Mouse (Mus musculus) neutrophil, adult 5-6 weeks (primary cell): ENCODE results near the gene Ass1. TPM values are rescaled to one million over a fixed set of nuclear protein-coding genes. Genes with fewer than 3 reads are reported as not detected.

ENCODE experiments used
- ATAC-seq: fragments of 151-379, 151-347 bp; 2 replicates; pipeline ENCODE4 v1.8.0; 2017; ENCODE audit warnings: mild to moderate bottlenecking, moderate TSS enrichment; ENCODE audit not compliant: insufficient number of reproducible peaks, poor library complexity, low FRiP score, severe bottlenecking; ENCODE audit errors: extremely low read depth
- total RNA-seq: library from RNA; stranded (forward); fragments of 200-1000 nt; gene quantifications from 2 replicates; pipeline ENCODE4 v1.2.3, GENCODE M21; 2017

Ass1 gene
- total RNA-seq, 1 experiment from 2014 or later = 10.6 TPM

DNA sequence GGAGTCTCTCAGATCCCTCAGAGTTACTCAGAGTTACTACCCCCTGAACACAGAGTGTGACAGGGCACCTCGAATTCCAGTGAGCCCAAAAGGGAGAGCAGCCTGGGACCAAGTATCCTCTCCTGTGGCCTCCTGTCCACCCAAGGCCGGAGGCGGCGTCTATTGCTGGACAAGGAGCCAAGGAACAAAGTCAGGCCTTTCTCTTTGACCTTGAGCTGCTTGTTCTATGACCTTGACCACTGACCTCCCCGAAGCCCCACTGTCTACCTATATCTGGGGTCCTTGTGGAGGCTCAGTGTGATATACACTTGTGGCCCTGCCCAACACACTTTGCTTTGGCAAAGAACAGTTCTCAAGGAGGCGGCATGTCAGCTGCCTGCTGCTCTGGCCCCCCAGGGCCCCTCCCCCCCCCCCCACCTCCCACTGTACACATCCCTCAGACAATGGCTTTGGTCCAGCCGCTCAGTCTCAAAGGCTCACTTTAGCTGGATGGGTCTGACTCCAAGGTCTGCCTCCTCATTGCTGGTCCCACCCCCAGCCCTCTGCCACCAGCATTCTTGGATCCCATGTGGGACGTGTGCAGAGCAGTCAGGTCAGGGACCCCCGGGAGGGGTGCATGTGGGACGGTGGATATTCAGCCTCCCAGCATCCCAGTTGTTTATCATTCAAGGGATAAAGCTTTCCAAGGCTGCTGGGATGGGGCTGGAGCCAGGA lies 6.3 kb downstream of the Ass1 start:
- ATAC-seq = no peak

DNA sequence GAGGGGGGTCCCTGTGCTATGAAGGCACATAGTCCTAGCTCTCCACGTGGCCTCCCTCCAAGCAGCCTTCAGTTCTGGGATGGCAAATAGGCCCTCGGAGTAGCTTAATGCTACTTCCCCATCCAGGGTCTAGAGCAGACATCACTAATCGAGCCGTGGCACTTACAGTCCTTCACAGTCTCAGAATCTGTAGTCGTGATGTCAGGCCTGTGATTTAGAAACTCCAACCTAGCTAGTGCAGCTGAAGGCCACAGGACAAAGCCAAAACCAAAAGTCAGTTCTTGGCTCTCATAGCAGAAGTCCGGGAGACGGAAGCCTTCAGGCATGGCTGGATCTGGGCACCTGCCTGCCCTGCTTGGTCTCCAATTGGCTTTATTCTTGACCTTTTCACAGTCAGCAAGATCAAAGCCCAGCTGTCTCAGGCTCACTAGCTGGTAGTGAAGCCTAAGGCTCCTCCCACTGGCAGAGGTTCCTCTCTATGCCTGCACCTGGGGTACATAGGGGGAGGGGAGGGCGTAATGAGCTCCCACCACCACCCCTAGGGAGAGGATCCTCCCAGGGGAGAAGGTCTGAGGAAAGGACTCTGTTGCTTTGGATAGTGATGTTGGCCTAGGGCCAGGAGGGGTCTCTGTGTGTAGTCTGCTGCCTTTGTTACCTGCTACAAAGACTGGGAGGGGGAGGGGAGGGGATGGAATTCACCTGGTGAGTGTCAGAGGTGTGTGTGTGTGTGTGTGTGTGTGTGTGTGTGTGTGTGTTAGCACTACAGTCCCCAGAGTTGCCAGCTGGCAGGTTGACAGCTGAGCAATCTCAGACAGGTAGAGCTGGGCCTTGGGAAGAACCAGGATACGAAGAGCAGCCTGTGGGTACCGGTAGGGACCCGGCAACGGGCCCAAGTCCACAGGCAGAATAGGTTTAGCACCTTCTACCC lies 7.5 kb downstream of the Ass1 start:
- ATAC-seq = no peak

DNA sequence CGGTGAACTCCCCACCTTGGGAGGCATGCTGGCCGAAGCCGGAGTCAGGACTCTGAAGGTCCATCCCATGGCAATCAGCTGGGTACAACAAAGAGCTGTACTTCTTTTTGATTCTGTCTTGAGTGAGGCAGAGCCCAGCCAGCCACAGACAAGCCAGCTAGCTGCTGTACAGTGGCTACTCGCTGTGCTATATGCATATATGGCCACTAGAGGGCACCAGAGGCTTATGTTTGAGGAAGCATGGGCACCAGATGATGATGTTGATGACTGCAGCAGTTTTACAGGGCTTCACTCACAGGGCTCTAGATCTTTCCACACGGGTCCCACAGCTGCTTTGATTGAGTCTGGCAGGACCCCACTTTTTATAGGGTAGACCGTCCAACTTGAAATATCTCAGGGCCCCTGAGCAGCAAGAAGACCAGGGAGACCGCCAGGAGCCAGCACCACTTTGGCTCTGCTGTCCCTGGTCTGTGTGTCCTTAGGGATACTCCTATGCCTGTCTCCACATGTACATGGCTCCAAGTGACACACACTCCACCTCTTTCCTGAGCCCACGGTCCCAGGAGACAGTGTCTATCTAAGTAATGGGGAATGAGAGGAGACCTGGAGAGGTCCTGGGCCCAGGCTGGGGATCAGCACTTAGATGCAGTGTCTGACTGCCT lies 13.0 kb downstream of the Ass1 start:
- ATAC-seq = peak; percentile 67

DNA sequence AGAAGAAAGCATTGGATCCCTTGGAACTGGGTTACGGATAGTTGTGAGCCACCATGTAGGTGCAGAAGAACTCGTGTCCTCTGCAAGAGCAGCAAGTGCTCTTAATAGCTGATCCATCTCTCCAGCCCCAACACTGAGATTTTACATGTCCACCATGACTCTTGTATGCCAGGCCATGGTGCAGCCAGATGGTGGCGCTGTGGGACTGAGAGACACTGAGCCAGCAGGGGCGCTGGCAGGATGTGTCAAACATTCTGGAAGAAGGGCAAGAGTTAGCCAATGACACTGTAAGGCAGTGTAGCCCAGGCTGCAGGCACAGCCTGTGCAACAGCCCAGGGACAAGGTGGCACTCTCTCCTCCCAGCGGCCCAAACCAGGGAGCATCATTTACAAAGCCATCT lies 14.2 kb downstream of the Ass1 start:
- ATAC-seq = no peak

DNA sequence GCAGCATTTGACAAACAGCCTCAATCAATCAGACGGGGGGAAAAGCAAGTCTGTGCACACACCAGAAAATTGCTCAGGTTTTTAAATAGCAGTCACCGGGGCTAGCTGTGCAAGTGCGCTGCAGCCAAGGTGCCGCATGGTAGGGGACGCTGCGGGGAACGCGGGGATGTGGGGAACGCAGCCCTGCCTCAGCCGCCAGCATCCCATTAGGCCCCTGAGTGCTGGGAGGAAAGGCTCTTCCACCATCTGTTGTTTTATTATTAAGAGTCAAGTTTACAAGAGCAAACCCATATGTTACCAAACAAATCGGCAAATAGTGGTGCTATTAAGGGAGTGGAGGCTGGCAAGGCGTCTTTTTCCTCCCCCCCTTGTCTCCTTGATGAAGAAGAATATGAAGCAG lies 19.2 kb downstream of the Ass1 start:
- ATAC-seq = no peak

DNA sequence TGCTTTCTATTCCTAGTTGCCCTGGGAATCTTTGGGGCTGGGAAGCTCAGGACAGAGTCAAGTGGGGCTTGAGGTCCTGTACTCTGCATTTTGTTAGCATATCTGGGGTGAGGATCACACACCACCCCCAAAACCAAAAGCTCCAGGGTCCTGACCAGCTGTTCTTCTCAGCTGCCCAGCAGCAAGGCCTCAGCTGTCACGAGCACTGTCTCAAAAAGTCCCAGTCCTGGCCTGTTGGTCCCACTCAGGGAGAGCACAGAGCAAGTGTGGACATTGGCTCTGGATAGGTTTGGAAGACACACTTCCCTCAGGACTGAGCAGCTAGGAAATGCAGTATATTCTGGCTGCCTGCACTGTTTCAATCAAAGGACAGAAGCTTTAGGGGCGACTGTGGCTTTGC lies 20.5 kb downstream of the Ass1 start:
- ATAC-seq = no peak

DNA sequence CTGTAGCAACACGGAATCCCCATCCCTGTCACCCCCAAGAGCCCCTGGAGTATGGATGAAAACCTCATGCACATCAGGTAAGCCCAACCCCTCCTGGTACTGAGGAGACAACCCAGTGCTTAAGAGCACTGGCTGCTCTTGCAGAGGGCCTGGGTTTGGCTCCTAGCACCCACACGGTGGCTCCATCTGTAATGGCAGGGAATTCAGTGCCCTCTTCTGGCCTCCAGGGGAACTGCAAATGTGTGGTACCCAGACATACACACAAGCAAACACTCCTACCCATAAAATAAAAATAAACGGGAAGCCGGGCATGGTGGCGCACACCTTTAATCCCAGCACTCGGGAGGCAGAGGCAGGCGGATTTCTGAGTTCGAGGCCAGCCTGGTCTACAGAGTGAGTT lies 22.3 kb downstream of the Ass1 start:
- no peak for ATAC-seq

DNA sequence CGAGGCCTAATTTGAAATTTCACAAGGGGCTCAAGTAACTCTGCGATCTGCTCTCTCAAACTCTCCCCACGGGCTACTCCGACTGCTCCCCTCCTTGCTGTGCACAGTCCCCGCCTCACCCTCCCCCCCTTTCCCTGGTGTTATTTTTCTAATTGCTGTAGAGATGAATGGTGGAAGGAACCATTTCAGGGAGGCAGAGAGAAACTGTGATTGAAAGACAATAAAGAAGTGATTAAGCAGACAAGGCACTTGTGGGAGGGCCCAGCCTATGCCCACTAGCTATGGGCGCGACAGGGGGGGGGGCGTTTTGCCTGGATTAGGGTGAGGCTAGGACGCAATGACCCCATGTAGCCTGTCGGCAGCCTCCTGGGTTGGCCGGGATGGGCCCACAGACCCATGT lies 23.2 kb downstream of the Ass1 start:
- no peak for ATAC-seq

DNA sequence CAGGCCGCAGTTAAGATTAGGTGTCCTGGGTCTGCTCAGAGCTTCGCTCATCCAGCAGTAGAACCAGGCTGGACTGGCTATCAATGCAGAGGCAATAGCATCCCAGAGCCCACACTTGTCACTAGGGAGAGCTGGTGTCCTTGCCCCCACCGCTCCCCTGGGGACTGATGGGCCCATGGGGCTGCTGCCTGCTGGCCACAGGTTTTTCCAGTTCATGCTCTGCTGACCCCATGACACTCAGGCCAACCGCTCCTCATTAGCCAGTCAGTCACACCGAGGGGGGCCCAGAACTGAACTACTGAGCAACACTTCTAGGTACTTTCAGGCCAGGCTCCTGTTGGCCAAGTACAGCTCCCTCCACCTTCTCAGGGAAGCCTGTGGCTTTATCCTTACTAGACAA lies 24.3 kb downstream of the Ass1 start:
- no peak for ATAC-seq

DNA sequence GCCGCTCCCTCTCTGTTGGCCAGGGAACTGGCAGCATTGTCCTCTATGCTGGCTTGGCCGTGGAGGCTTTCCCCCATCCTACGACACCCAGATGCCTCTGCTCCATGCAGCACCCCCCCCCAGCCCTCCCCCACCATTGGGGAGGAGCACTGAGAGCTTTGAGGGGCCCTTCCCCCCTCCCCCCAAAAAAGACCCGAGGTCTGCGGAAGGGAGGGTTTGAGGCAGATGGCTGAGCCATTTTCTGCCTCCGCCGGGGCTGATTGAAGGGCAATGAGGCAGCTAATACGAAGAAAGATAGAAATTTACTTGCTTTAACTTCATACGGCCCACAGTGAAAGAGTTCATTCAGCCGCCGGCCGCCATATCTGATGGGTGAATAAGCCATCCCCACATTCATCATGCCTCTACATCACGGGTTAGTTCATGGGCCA lies 25.1 kb downstream of the Ass1 start:
- no peak for ATAC-seq

DNA sequence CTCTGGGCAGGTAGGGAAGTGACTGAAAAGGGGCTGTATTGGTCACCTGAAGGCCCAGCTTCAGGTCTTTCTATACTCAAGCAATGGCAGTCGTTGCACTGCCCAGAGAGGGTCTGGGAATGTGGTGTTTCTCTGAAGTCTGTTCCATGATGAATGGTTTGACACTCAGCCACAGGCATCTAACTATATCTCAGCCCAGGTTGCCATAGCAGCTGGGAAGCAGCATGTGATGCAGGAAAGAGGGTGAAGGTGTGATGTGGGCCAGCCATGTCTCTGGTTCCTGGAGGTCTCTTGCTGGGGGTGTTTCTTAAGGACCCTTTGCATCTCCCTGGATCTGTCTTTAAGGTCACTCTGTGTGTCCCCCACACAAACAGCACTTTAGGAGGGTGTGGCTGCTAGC lies 26.1 kb downstream of the Ass1 start:
- no peak for ATAC-seq

DNA sequence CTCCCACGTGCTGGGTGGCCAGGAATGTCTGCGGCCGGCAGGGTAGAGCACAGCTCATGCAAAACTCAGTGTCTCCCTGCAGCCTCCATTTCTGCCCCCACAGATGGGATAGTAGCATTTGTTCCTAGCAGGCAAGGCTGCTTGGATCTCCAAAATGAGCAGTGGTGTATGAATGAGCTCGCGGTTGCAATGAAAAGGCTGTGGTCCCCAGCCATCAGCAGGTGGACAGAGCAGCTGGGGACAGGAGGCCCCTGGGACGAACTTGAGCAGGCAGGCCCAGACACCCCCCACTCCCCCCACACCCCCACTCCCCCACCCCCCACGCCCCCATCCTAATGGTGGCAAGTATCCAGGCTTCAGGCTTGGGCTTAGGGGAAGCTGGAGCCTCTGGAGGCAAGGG lies 27.1 kb downstream of the Ass1 start:
- ATAC-seq = no peak

DNA sequence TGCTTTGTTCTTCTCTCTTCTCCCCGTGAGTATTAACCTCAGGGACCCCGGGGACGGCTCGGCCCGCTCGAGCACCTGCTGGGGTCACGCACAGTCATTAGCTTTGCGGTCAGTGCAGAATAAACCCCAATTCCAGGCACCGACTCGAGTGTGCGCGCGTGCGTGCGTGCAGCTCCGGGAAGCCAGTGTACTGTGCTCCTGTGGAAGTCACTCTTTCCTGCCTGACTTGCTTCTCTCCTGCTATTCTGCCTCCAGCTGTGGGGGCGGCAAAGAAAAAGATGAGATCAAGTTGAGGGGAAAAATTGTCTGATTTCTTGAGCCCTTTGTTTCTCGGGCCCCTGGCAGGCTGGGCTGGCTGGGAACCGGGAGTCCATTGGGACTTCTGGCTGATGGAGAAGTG lies 27.6 kb downstream of the Ass1 start:
- no peak for ATAC-seq

DNA sequence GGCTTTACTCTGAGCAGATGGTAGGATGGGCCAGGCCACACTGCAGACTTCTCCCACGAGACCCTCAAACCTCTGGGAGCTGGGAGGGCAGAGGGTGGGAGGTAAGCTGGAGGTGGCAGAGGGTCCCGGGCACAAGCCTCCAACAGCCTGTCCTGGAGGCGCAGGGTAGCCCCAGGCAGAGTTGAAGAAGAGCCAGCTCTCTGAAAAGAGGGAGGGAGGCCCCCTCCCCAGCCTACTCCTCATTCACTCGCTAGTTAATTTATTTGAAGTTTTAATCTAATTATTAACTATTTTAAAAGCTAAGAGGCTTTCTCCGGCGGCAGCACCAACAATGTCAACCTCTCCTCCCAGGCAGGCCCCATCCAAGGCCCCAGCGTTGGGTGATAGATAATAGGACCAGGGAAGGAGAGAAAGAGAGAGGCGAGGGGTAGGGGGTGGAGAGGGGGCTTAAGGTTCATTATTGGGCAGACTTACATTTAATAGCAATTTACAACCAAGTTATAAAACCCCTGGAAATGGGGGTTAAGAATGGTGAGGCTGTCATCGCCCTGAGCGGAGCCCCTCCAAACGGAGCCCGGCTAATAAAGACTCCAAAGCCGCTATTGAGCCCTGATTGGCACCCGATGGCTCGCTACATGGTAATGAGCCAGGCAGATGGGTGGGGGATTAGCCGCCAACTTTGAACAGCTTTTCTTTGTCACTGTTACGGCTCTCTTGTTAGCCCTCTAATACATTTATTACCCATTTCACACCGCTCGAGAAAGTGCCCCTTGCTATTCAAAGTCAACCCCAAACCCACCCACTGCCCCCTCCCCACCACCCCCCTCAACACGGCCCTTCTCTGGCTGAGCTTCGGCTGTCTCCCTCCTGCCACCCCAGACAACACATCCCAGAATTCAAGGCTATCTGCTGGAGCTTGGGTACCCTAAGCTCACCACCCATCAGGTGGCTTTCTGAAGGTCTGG lies 29.6 kb downstream of the Ass1 start:
- no peak for ATAC-seq

DNA sequence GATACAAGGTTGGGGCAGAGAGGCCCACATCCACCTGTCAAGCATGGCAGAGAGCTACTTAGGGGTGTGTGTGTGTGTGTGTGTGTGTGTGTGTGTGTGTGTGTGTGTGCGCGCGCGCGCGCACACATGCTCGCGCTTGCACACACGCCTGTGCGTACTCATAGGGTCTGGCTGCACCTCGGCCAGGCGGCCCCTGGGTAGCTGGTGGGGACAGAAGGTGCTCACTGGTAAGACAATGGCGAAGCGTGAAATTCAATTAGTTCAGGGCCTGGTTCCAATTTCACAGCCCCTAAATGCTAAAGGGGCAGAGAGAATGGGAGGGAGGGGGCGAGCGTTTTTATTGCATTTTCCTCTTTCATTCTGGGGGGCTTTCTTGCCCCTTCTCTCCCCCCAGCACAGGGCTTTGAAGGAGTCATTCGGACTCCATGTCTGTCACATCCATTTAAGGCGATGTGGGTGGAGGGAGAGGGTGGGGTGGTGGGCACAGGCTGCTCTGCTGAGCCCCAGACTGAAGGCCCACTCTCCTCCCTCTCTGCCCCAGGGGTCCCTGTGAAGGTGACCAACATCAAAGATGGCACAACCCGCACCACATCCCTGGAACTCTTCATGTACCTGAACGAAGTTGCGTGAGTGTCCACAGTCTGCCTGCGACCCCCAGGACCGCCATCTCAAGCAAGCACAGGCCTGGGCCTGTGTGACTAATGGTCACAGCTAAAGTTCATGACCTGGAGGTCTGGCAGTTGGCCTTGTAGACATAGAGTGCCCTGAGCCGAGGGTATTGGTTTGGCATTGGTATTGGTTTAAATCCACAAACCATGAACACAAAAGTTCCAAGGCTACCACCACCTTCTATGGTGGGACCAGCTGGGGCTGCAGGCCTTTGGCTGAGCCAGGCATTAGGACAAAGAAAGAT lies 30.5 kb downstream of the Ass1 start:
- ATAC-seq = no peak

DNA sequence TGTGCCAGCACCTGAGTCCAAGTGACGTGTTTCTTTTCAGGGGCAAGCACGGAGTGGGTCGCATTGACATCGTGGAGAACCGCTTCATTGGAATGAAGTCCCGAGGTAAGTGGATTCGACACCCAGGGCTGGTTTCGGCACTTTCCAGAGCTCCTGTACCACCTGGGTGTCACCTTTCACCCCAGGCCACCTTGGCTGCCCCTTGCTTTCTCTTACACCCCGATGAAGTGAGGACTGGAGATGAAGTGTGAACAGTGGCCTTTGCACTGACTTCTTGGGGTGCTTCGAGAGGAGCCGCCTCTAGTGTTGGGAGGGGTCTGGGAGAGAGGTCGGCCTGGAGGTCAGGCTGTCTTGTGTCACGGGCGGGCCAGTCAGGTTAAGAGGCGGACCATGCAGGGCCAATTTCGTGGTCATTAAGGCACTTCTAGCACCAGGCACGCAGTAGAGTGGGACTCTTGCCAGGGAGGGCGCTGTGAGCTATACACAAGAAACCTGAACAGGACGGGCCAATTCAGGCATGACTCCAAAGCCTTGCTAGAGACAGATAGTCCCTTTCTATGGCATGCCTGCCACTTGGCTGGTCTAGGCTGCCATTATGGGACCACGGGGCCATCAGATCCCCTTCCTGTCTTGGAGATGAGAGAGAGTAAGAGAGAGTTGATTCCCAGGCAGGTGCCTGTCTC lies 31.6 kb downstream of the Ass1 start:
- ATAC-seq = no peak
